Mouse (Mus musculus) spleen, adult 12 weeks (tissue): Measurements from ENCODE around the gene Lrch1.

Source experiments
- DNase-seq: peaks from one replicate; pipeline ENCODE4 v3.0.0; 2022; ENCODE audit warnings: low spot score

Gene Lrch1

DNA sequence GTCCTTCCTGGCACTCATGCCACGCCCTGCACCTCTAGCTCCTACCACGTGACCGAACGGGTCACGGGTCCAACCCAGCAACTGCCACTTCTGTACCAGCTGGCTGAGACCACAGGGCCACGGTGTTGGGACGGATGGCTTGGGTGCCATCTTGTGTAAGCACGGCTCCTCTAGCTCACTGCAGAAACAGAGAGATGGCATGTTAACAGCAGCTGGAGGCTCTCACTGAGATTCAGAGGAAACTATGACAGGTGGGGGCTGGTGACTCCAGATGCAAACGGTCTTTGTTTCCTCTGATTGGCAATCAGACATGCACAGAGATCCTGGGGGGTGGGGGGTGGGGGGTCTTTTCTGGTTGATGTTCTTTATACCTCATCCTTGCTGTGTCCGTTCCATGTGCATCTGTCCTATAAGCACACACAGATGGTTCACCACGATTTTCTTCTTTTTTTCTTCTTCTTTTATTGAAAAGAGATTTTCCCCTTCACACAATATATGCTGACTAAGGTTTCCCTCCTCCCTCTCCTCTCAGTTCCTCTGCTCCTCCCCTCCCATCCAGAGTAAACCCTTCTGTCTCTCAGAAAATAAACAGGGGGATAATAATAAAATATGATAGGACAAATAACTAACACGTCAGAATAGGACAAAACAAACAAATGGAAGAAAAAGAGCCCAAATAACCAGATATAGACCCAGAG, 25.5 kb downstream of the Lrch1 start:
- DNase-seq = peak; percentile 21

DNA sequence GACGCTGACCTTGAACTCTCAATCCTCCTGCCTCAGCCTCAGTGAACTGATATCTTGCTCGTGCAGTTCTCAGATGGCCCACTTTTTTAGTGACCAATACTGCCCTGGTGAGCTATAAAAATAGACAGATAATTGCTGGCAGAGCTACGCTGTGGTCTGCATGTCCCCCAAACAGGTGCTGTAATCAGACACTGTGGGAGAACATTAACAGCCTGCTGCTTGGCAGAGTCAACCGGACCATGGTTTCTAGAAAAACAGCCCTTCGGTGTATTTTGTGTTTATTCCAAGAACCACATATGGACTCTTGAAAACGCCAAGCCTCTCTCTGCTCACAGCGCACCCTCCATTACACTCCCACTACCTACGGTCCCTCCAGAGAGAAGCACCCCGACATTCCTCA, 26.2 kb downstream of the Lrch1 start:
- no peak for DNase-seq

DNA sequence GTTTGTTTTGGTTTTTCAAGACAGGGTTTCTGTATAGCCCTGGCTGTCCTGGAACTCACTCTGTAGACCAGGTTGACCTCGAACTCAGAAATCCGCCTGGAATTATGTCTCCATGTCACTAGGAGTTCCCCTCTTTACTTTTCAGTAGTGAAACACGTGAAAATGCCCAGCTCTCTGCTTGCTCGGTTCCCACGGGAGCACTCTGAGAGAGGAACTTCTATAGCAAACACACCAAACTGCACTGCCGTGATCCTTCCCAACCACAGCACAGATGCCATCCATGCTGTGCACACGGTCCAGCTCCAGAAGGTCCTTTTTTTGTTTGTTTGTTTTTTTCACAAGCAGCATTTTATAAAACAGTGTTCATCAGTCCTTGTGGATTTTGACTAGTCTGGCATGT, 28.5 kb downstream of the Lrch1 start:
- no peak for DNase-seq

DNA sequence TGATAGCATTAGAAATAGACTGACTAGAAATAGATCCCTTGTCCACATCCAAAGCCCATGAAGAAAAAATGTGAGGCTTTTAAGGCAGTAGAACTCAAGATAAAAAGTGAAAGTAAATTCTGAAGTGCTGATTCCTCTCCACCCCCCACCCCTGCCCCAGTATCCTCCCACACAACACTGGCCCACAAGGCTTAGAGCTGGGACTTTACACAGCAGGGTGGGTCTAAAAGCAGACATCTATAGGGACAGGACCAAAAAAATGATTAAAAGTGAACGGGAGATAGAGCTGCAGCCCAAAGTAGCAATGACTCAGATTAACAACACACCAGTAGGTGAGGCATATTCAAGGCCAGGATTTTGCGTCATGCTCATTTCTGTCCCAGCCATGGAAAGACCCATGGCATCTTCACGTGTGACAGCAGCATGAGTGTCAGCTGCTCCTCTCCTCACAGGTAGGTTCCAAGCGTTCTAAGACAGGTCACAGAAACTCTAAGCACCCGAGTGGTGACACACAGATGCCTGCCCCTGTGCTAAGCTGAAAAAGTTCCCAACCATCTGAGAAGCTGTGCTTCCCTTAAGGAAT, 29.1 kb downstream of the Lrch1 start:
- no peak for DNase-seq

DNA sequence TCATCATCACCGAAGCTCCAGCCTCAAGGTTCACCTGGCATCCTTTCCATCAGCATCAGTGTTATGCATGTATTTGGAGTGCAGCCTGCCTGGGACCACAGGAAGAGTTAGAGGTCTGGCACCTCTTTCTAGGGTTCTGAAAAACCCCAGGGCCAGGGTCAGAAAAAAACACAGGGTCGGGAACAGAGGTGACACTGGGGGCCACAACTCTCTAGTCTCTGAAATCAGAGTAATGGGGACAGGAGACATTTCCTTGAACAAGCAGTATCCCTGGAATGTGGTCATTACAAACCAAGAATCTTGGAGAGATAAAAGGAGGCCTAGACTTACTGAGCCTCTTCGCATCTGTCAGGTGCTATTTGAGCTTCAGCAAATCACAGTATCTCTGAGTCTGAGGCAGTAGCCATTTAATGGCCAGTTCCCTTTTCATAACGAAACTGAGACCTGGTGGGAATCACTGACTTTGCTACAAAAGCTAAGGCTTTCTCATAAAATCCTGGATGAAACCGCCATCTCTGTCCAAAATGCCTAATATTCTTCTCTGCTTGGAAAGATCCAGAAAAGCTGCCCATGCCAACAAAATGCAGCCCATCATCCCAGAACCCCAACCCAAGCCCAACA, 30.1 kb downstream of the Lrch1 start:
- DNase-seq = no peak

DNA sequence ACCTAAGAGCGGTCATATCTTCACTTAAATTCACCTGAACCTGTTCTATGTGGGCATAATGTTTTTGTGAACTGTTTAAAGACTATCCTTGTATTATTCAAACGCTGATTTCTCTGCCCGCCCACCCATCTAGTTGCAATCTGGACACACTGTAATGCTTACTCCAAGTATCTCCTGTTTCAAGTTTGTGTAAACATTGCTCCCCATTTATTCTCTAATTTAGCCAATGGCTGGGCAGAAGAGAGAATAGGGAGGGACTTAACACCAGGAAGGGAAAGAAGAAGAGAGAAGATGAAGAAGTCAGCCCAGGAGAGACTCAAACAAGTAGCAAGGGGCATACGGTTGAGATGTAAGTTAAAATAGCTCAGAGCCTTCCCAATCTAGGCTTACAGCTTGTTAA, 31.0 kb downstream of the Lrch1 start:
- DNase-seq = no peak

DNA sequence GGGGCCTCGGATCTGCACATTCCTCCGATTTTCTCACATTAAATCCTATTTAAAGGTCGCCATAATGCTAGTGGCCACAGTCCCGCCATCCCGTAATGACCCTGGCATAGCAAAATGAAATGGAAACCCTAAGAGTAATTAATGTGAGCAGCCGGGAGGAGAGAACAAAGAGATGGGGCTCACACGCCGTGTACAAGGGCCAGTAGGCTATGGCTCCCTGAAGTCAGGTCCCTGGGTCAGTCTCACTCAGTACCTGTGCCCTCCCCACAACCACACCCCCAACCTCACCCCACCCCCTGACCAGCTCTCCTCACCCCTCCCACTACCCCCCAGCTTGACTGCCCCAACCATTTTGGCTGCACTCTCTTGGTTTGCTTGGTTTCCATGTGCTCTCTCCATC, 31.6 kb downstream of the Lrch1 start:
- DNase-seq = no peak

DNA sequence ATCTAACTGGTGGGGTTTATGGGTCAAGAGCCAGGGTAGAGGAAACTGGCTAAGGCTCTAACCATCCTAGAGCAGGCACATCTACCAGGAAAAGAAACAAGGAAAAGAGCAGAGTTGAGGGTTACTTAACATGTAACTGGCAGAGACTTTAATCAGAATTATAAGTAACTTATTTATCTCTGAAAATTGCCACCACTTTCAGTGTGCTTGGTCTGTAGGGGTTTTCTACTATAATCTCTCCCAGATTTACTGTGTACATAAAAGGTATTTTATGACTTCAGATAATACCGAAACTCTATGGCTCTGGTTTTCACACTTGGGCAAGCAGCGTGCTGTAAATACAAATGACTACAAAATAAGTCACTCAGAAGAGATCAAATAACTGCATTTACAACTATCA, 32.0 kb downstream of the Lrch1 start:
- no peak for DNase-seq

DNA sequence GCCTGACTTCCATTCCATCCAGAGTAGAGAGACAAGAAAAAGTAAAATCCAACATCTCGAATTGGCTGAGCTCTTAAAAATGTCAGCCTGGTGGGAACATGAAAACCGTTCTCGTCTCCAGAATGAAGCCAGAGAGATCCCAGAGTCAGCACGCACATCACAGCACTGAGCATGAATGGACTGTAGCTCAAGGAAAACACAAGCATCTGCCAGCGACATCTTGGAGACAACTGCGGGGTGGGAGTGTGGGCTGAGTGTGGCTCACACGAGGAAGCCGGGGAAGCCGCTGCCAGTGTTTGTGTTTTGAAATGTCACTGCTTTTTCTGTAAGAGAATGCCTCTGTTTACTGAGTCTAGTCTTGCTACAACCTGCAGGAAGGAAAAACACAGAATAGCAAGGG, 32.7 kb downstream of the Lrch1 start:
- no peak for DNase-seq

DNA sequence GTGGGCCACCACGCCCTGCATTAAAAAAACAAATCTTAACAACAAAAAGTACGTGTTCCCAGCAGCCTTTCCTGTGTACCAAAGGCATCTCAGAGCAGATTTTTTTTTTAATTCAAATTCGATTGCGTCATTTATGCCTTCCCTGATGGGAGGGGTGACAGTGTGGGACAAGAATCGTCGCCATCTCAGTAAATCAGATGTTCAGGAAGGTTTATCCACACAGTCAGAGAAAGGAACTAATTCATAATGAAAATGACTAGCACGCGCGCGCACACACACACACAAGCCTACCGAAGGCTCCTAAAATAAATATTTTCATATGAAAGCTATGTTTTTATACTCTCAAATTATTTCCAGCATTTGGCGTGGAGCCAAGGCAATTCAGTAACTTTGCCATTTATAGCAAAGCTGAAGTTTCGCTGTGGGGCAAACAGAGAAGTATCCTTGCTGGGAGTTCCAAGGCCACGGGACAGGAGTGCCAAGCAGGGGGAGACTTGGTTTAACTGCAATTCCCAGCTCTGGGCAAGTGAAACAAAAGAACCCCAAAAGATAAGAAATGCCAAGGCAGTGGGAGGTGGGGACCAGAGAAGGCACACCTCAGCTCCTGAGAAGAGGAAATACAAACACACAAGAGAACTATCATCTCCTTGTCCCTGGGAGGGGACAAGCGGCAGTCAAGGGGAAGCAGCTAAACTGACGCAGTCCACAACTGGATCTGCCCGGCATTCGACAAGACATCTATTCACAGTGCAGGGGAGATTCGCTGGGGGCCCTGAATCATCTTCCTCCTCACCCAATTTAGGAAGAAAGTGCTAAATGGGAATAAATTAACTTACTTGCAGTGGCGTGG, 34.1 kb downstream of the Lrch1 start:
- no peak for DNase-seq

DNA sequence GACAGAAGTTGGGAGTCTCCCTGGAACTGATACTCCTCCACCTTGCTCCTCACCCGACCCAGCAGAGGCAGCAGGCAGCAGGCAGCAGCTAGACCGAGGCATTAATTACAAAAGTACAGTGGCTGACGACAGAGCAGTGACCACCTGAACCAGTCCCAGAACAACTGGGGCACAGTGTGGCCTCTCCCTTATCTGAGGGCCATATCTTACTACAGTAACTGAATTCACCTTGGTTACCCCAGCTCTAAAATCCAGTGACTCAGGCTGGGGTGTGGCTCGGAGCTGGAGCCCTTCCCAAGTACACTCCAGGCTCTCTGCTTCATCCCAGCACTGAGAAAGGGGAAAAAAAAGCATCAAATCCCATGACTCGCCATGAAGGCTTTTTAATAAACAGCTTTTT, 37.3 kb downstream of the Lrch1 start:
- no peak for DNase-seq

DNA sequence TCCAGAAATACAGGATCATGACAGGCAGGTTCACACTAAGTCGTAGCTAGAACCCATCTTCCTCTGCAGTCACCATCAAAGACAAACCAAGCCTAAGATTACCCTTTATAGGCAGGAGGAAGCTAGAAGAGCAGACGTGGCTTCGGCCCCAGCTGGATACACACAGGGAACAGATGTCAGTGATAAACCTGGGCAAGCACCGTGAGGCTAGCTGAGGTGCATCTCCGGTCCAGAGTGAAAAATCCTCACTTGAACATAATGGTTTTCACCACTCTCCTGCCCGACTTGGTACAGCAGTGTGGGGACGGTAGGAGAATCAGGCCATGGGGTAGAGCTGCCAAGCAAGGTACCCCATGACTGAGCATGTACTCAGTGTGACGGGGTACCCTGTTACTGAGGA, 38.7 kb downstream of the Lrch1 start:
- DNase-seq = no peak

DNA sequence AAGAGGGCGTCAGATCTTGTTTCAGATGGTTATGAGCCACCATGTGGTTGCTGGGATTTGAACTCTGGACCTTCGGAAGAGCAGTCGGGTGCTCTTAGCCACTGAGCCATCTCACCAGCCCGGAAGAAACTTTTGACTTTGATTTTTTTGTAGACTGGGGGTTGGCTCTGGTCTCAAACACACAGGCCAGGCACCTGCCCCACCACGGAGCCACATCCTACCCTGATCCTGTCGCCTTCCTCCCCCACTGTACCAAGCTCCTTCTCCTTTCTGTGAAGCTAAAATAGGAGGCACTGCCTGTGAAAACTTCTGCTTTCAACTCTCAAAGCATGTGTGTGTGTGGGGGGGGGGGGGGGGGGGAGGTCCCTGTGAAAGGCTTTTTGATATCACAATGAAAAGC, 39.4 kb downstream of the Lrch1 start:
- DNase-seq = peak; percentile 24

DNA sequence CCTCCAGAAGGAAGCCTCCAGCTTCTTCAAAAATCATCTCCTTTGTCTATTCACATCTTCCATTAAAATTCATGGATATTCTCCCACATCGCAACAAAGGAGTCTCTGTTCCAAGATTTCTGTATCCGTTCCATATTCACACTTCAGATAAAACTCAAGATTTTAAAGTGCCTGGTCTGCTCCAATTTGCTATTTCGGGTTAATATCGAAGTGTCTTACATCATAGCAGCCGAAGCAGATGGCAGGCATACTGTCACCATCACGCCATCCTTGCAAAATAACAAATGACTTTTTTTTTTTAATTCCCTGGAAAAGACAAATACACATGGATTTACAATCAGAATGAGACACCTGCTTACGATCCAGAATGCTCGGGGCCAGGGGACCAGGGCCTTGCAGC, 40.0 kb downstream of the Lrch1 start:
- DNase-seq = no peak

DNA sequence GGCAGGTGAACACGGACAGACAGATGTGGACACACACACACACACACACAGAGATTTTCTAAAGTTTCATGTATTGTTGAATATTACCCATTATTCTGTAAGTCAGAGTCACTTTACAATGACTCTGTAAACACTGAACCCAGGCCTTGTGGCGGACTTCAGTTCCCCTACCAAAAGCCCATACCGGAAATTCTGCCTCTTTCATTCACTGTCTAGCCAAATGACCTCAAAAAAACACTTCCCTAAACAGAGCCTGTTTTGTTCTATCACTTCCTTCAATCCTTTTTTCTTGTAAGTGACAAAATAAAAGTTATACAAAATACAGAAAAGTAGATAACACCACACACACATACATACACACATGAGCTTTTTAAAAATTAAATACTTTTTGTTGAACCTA, 41.7 kb downstream of the Lrch1 start:
- no peak for DNase-seq

DNA sequence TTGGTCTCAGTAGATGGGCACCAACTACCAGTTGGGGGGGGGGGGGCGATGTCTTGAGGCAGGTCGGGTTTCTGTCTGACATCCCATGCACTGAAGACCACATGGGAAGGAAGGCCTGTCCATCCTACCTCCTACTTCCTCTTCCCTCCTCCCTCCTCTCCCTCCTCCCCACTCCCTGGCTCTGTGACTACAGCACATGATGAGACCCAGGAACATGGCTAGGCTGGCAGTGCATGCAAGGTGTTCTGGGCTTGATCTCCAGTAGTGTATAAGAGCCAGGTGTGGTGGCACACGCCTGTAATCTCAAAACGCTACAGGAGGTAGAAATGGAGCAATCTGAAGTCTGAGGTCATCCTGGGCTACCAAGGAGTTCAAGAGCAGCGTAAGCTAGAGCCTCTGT, 43.2 kb downstream of the Lrch1 start:
- DNase-seq = no peak

DNA sequence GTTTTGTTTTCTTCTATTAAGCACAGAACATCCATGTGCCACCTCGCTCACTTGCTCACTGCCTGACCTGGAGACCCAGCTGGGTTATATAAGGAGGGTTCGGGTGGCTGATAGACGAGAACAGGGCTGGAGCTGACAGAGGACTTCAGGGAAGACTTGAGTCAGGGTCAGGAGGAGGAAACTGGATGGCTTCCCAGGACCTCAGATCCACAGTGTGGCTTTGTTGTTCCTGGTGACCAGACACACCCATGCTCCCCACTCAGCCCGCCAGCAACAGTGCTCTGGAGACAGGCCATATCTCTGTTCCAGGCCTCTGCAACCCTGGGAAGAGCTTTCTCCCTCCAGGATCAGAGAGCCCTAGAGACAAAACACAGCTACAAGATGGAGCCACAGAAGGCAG, 44.6 kb downstream of the Lrch1 start:
- DNase-seq = no peak

DNA sequence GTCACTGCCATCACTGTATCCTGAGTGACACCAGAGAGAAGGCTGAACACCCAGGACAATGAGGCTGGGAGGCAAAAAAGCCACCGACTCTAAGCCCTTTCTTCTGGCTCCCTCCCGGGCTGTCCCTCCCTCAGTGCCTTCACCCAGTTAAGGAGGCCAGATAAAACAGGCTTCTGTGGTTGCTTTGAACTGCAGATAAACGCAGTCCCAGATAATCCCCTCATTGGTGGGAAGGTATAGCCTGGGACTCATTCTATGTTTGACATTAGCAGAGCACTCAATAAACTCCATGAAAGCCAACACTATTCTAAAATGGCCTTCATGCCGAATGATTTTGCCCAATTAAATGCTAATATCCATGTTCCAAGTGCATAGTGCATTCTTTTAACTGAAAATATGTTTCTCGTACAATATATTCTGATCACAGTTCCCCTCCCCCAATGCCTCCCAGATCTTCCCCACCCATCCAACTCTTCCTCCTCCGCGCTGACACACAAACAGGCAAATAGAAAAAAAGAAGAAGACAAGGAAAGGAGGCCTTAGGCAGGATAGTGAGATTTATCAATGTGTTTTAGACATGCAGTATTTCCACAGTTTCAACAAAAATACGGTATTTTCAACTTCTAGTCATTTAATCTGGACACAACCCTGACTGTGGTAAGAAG, 46.8 kb downstream of the Lrch1 start:
- DNase-seq = no peak

DNA sequence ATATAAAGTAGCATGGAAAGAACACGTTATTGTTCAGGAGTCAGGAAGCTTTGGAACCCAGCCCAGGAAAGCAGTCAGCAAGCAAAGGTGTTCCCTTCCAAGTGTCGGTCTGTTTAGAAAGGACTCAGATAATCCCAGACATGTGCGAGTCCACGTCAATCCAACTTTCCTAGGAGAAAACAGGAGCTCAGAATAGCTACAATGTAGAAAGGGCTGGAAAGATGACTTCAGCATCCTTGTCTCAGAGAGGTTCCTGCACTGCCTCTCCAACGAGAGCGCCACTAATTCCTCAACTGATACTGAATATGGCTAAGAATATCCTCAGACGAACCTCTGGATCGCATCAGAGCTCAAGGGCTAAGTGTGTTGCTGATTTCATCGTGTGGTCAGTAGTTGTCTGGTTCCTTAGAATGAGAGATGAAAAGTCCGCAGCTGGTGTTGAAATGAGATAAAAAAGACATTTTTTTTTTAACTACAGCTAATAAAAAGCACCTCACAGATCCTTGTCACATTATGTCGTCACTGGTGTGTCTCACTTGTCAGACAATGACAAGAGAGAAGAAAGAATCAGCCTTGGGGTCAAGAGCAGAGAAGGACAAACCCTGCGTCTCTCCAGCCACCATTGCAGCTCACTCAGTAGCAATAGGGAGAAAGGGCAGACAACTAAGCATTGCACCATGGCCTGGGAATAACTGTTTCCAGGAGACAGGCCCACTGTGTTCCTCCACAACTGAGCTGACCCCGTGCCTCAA, 47.5 kb downstream of the Lrch1 start:
- no peak for DNase-seq

DNA sequence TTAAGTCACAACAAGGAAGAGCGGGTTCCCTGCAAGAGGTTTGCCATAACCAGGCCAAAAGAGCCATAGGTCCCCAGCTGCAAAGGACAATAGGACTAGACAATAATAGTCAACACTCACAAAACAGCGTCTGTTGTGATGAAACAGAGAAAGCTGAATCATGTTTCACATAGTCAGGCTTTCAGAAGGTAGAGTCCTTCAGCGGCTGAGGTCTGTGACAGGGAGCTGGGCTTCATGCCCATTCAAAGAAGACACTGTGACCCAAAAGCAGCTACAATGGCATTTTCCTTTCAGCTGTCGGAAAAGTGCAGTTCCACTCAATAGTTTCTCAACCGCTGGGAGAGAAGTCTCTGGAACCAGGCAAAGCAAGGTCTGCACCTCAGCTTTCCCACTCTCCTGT, 48.7 kb downstream of the Lrch1 start:
- DNase-seq = no peak

DNA sequence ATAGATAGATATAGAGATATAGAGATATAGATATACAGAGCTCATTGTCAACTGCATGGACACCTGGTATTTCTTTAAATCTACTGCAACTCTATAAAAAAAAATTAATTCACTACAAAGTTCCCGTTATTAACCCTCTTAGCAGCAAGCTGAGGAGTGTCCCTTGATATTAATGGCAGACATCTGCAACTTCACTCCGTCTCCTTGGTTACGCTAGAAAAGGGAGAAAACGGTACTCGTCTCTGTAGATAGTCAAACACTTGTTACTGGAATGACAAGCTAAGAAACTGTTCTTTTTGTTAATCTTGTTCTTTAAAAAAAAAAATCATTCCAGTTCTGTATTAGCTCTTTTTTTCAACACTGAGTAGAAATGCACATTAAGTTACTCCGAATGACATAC, 54.0 kb downstream of the Lrch1 start:
- DNase-seq = no peak
